Mouse (Mus musculus): Measurements from ENCODE around the gene Kdm2b. TPM values are rescaled to one million over a fixed set of nuclear protein-coding genes. Genes with fewer than 3 reads are reported as not detected.

The Kdm2b gene
- polyA plus RNA-seq, 1 experiment from 2014 or later, result 92.2 TPM

DNA sequence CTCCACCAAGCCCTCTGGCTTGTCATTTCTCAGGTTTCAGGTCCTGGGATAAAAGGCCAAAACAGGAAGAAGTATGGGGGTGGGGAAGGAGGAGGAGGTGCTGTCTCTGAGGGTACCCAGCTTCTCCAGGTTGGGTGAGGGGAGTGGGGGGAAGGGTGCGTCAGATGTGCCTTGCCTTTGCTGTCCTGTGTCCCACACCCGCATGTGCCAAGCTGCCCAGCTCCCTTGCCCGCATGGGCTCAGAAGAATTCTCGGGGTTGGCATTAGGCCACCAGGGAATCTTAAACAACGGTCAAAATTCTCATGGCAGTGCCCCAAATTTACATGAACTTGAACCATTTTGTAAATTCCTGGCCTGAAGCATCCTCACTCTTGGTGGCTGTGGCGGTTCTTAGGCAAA, 36.8 kb upstream of the Kdm2b start:
- Histone ChIP-seq H3K27me3 (ENCODE audit: insufficient read depth, low read length) (no peaks in the 10 kb centered on the region), H3K4me3 (ENCODE audit: low read length) (no peak overlapping the region), H3K9me3 (ENCODE audit: low read length) (0 out of 2 replicates have a peak, but pooled peaks cover 3% of the 10 kb centered on the region), H3K4me1 (ENCODE audit: insufficient read depth, low read length) (peaks cover 23% of the 10 kb centered on the region), H3K4me2 (replicated peaks; ENCODE audit: low read depth, low read length) (no peak overlapping the region), H3K9ac (replicated peaks; ENCODE audit: low read length) (no peak overlapping the region), H3K36me3 (ENCODE audit: insufficient read depth, low read length) (peaks cover 23% of the 10 kb centered on the region), H3K27ac (ENCODE audit: low read length) (no peak overlapping the region)
- ATAC-seq (ENCODE audit: low FRiP score, low TSS enrichment), result no peak
- 57% methylated on average over 6 of the region's 6 CpGs for WGBS

DNA sequence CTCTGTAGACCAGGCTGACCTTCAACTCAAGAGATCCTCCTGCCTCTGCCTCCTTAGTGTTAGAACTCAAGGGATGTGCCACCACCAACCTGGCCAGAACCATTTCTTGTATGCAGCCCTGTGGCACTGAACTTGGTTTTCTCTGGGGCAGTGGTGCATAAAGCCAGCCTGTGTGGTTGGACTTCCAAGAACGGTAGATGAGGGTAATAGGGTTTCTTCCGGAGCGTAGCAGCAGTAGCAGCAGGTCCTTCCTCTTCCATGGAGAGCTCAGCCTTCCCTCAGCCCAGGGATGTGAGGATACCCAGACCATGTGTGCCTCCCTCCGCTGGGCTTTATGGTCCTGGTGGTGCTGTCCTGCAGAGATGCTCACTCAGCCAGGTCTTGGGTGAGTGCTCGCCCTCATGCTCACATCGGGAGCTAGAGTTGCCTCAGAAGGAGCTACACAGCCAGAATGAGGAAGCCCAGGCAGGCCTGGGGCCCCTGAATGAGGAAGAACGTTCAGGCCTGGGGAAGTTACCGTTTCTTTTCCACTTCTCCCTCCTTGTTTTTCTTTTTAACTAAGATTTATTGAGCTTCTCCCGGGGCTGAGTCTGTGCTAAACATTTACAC, 35.4 kb upstream of the Kdm2b start:
- Histone ChIP-seq H3K27me3 (ENCODE audit: insufficient read depth, low read length) (no peaks in the 10 kb centered on the region), H3K4me3 (ENCODE audit: low read length) (no peak overlapping the region), H3K27ac (ENCODE audit: low read length) (no peak overlapping the region; the same call in 1 of the 2 replicates), H3K4me2 (replicated peaks; ENCODE audit: low read depth, low read length) (no peak overlapping the region), H3K36me3 (ENCODE audit: insufficient read depth, low read length) (peaks cover 10% of the 10 kb centered on the region), H3K4me1 (ENCODE audit: insufficient read depth, low read length) (peaks cover 23% of the 10 kb centered on the region), H3K9me3 (ENCODE audit: low read length) (no peaks in the 10 kb centered on the region), H3K9ac (replicated peaks; ENCODE audit: low read length) (no peak overlapping the region)
- WGBS, result 27% methylated on average over 9 of the region's 9 CpGs
- peak; percentile 42; the same call in 1 of the 2 replicates for ATAC-seq (ENCODE audit: low FRiP score, low TSS enrichment)

DNA sequence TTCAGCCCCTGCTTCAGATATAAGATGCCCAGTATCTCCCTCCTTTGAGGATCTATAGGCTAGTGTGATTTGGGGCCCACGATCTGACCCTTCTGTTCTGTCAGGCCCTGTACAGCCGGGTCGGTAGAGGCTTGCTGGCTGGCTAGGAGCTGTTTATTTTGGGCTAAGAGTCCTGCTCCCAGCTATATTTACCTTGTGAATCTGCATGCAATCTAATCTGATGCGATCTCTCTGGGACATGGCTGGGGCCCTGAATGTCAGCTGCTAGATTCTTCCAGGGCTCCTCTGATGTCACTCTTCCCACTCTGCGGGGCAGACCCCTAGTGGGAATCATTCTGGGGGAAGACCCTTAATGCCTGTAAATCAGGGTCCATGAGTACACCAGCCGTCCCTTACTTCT, 34.7 kb upstream of the Kdm2b start:
- no peak overlapping the region for H3K4me2 ChIP-seq (replicated peaks; ENCODE audit: low read depth, low read length)
- 87% methylated on average over 6 of the region's 6 CpGs for WGBS
- H3K27ac ChIP-seq (ENCODE audit: low read length), result no peak overlapping the region
- no peak for ATAC-seq (ENCODE audit: low FRiP score, low TSS enrichment)
- no peak overlapping the region for H3K9ac ChIP-seq (replicated peaks; ENCODE audit: low read length)
- no peaks in the 10 kb centered on the region for H3K9me3 ChIP-seq (ENCODE audit: low read length)
- H3K36me3 ChIP-seq (ENCODE audit: insufficient read depth, low read length), result peaks cover 2% of the 10 kb centered on the region; the same call in 1 of the 2 replicates
- no peaks in the 10 kb centered on the region for H3K27me3 ChIP-seq (ENCODE audit: insufficient read depth, low read length)
- H3K4me3 ChIP-seq (ENCODE audit: low read length), result no peak overlapping the region
- peaks cover 25% of the 10 kb centered on the region for H3K4me1 ChIP-seq (ENCODE audit: insufficient read depth, low read length)

DNA sequence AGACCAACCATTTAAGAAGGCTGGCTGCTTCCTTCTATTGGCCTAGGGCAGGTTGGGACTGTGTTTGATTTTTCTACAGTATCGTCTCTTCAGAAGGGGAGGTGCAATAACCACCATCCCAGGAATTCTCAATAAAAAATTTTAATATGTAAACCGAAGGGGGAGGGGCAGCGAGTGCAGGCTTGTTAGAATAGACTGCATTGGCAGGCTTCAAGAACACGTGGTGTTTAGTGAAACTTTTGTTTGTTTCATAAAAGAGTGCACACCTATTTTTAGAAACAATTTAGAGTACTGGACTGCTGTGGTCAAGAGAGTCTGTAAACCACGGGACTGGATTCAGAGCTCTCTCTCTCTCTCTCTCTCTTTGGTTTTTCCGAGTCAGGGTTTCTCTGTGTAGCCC, 33.4 kb upstream of the Kdm2b start:
- no peaks in the 10 kb centered on the region for H3K27me3 ChIP-seq (ENCODE audit: insufficient read depth, low read length)
- peaks cover 29% of the 10 kb centered on the region for H3K4me1 ChIP-seq (ENCODE audit: insufficient read depth, low read length)
- WGBS, result 82% methylated on average over 6 of the region's 6 CpGs
- no peak overlapping the region for H3K4me2 ChIP-seq (replicated peaks; ENCODE audit: low read depth, low read length)
- no peak overlapping the region for H3K9ac ChIP-seq (replicated peaks; ENCODE audit: low read length)
- no peaks in the 10 kb centered on the region for H3K9me3 ChIP-seq (ENCODE audit: low read length)
- H3K36me3 ChIP-seq (ENCODE audit: insufficient read depth, low read length), result no peaks in the 10 kb centered on the region
- ATAC-seq (ENCODE audit: low FRiP score, low TSS enrichment), result no peak
- H3K27ac ChIP-seq (ENCODE audit: low read length), result no peak overlapping the region
- no peak overlapping the region for H3K4me3 ChIP-seq (ENCODE audit: low read length)

DNA sequence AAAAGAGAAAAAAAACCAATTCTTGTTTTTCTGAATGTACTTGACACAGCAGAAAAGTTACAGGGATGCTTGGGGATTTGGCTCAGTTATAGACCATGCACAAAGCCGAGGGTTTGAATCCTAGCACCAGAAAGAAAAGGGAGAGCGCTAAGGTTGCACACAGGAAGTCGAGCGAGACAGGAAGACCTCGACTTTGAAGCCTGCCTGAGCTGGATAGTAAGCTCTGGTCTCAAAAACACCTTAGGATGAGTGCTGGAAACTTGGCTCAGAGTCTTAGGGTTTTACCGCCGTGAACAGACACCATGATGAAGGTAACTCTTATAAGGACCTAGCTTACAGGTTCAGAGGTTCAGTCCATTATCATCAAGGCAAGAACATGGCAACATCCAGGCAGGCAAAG, 31.8 kb upstream of the Kdm2b start:
- no peak overlapping the region for H3K9ac ChIP-seq (replicated peaks; ENCODE audit: low read length)
- WGBS, result 91% methylated on average over 7 of the region's 7 CpGs
- no peak overlapping the region for H3K27ac ChIP-seq (ENCODE audit: low read length)
- no peaks in the 10 kb centered on the region for H3K36me3 ChIP-seq (ENCODE audit: insufficient read depth, low read length)
- no peak overlapping the region for H3K4me3 ChIP-seq (ENCODE audit: low read length)
- no peak for ATAC-seq (ENCODE audit: low FRiP score, low TSS enrichment)
- no peak overlapping the region for H3K4me2 ChIP-seq (replicated peaks; ENCODE audit: low read depth, low read length)
- peaks cover 20% of the 10 kb centered on the region for H3K4me1 ChIP-seq (ENCODE audit: insufficient read depth, low read length)
- no peaks in the 10 kb centered on the region for H3K27me3 ChIP-seq (ENCODE audit: insufficient read depth, low read length)
- H3K9me3 ChIP-seq (ENCODE audit: low read length), result no peaks in the 10 kb centered on the region

DNA sequence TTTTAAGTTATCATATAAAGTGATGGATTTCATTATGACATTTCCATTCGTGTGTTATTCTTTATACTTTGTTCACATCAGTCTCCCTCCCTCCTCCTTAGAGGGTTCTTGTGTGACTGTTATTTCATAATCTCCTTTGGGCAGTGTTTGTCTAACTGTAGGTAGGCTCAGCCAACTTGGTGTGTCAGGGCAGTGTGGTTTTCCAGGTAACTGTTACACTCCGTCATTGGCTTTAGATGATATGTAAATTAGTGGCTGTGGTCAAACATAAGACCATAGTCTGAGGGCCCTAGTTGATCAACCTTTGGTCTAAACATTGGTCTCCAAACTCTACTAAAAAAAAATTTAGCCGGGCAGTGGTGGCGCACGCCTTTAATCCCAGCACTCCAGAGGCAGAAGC, 30.8 kb upstream of the Kdm2b start:
- H3K9ac ChIP-seq (replicated peaks; ENCODE audit: low read length), result no peak overlapping the region
- WGBS, result 93% methylated on average over 5 of the region's 5 CpGs
- no peak for ATAC-seq (ENCODE audit: low FRiP score, low TSS enrichment)

DNA sequence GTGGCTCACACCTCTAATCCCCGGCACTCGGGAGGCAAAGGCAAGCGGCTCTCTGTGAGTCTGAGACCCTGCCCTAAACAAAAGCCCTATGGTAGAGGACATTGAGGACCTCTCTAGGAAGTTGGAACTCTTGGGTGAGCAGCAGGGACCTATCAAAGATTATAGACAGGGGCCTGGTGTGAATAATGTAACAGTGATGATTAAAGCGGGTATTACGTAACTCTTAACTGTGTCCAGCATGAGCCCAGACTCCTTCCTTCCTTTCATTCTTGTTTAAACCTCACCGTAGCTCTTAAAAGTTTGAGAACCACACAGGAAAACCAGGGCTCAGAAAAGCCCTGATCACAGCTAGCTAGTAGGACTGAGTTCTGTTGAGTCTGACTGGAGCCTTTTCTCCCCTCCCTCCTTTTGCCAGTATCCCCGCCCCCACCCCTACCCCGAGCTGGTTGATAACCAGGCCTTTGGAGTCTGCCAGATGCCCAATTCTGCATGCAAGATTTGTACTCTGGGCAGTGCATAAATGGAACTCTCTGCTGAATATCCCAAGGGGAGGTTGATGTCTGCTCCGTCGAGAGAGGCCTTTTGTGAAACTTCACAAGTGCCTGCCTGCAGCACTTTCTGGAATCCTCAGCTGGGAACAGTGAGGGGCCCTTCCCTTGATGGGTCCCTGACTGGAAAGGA, 29.9 kb upstream of the Kdm2b start:
- no peak overlapping the region for H3K4me2 ChIP-seq (replicated peaks; ENCODE audit: low read depth, low read length)
- WGBS, result 57% methylated on average over 10 of the region's 10 CpGs
- H3K27me3 ChIP-seq (ENCODE audit: insufficient read depth, low read length), result no peaks in the 10 kb centered on the region
- H3K9me3 ChIP-seq (ENCODE audit: low read length), result no peaks in the 10 kb centered on the region
- no peak for ATAC-seq (ENCODE audit: low FRiP score, low TSS enrichment)
- H3K27ac ChIP-seq (ENCODE audit: low read length), result peak overlapping the region; percentile 17; the same call in 1 of the 2 replicates
- H3K4me3 ChIP-seq (ENCODE audit: low read length), result no peak overlapping the region
- peaks cover 19% of the 10 kb centered on the region for H3K4me1 ChIP-seq (ENCODE audit: insufficient read depth, low read length)
- no peak overlapping the region; the same call in 1 of the 2 replicates for H3K9ac ChIP-seq (replicated peaks; ENCODE audit: low read length)
- H3K36me3 ChIP-seq (ENCODE audit: insufficient read depth, low read length), result no peaks in the 10 kb centered on the region

More for the DNA sequence above, 30.8 kb upstream of the Kdm2b start:
- Histone ChIP-seq H3K36me3 (ENCODE audit: insufficient read depth, low read length) (no peaks in the 10 kb centered on the region), H3K27ac (ENCODE audit: low read length) (no peak overlapping the region), H3K9me3 (ENCODE audit: low read length) (no peaks in the 10 kb centered on the region), H3K4me3 (ENCODE audit: low read length) (no peak overlapping the region), H3K4me2 (replicated peaks; ENCODE audit: low read depth, low read length) (no peak overlapping the region), H3K4me1 (ENCODE audit: insufficient read depth, low read length) (peaks cover 23% of the 10 kb centered on the region), H3K27me3 (ENCODE audit: insufficient read depth, low read length) (no peaks in the 10 kb centered on the region)

DNA sequence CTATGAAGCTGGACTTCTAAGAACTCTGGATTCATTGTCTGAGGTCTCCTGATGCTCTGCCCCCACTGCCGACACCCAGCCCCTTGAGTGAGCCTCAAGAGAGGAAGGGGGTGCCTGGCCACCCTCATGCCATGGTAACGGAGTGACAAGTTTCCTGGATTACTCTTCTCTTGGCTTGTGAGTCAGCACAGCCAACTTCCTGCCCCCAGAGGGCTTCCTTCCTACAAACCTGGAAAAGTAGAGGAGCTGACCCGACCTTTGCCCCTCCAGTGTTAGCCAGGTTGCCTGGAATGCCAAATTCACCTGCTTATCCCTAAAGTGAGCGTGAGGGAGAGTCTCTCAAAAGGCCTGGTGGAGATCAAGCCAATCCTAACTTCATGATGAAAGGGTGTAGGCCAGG, 27.9 kb upstream of the Kdm2b start:
- Histone ChIP-seq H3K27ac (ENCODE audit: low read length) (no peak overlapping the region), H3K4me2 (replicated peaks; ENCODE audit: low read depth, low read length) (0 out of 2 replicates have a peak overlapping the region, but pooled peaks have one; percentile 67), H3K9ac (replicated peaks; ENCODE audit: low read length) (no peak overlapping the region), H3K27me3 (ENCODE audit: insufficient read depth, low read length) (no peaks in the 10 kb centered on the region), H3K36me3 (ENCODE audit: insufficient read depth, low read length) (no peaks in the 10 kb centered on the region), H3K4me1 (ENCODE audit: insufficient read depth, low read length) (peaks cover 21% of the 10 kb centered on the region), H3K9me3 (ENCODE audit: low read length) (no peaks in the 10 kb centered on the region), H3K4me3 (ENCODE audit: low read length) (no peak overlapping the region)
- ATAC-seq (ENCODE audit: low FRiP score, low TSS enrichment), result no peak
- WGBS, result 70% methylated on average over 4 of the region's 4 CpGs

DNA sequence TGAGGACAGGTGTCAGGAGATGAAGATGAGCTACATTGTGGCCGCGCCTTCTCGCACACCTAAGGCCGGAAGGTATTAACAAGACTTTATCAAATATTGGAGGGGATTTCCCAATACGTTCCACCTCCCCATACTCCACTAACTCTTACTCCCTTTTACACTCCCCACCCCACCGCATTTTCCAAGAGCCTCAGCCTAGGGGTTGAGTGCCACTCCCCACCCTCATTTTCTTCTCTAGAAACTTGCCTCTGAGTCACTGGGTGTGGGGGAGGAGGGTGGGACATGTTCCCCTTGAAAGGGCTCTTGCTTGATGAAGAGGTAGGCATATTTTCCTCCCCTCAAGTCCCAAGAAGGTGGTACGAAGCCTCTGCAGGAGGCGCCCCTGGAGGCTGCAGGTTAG, 26.3 kb upstream of the Kdm2b start:
- H3K4me1 ChIP-seq (ENCODE audit: insufficient read depth, low read length), result peaks cover 21% of the 10 kb centered on the region
- WGBS, result 10% methylated on average over 8 of the region's 8 CpGs

More for the DNA sequence above, 26.3 kb upstream of the Kdm2b start:
- H3K4me3 ChIP-seq (ENCODE audit: low read length), result peak overlapping the region; percentile 76
- H3K9ac ChIP-seq (replicated peaks; ENCODE audit: low read length), result peak overlapping the region; percentile 79
- peak overlapping the region; percentile 67 for H3K4me2 ChIP-seq (replicated peaks; ENCODE audit: low read depth, low read length)
- H3K9me3 ChIP-seq (ENCODE audit: low read length), result no peaks in the 10 kb centered on the region
- H3K36me3 ChIP-seq (ENCODE audit: insufficient read depth, low read length), result no peaks in the 10 kb centered on the region
- ATAC-seq (ENCODE audit: low FRiP score, low TSS enrichment), result no peak
- peak overlapping the region; percentile 94; the same call in 1 of the 2 replicates for H3K27ac ChIP-seq (ENCODE audit: low read length)
- H3K27me3 ChIP-seq (ENCODE audit: insufficient read depth, low read length), result no peaks in the 10 kb centered on the region
